Mouse (Mus musculus) lung, embryonic 14.5 days (tissue): ENCODE data around the gene Best2. TPM values are rescaled to one million over a fixed set of nuclear protein-coding genes. Genes with fewer than 3 reads are reported as not detected.

Source experiments
- ATAC-seq: fragments of 200-750 bp; cut with Nextera tagmentation; 2 replicates; pipeline ENCODE4 v1.8.0; 2017; ENCODE audit warnings: mild to moderate bottlenecking, moderate TSS enrichment, moderate library complexity; ENCODE audit not compliant: insufficient read depth
- DNase-seq: peaks from one replicate; pipeline ENCODE4 v3.0.0-alpha.2; 2015
- H3K27ac ChIP-seq: fragments of 300-500 bp; sonication (generic); 2 replicates; pipeline ENCODE4 v1.5.1; 2014; ENCODE audit warnings: low read depth, mild to moderate bottlenecking, moderate library complexity
- H3K27me3 ChIP-seq: fragments of 300-500 bp; sonication (generic); 2 replicates; pipeline ENCODE4 v1.6.1; 2014; ENCODE audit warnings: low read length, control low read depth; ENCODE audit not compliant: insufficient read depth
- H3K36me3 ChIP-seq: fragments of 300-500 bp; sonication (generic); 2 replicates; pipeline ENCODE4 v1.6.1; 2014; ENCODE audit warnings: control low read depth; ENCODE audit not compliant: insufficient read depth
- H3K4me1 ChIP-seq: fragments of 300-500 bp; sonication (generic); 2 replicates; pipeline ENCODE4 v1.6.1; 2014; ENCODE audit warnings: antibody characterized with exemption, control low read depth; ENCODE audit not compliant: insufficient read depth
- H3K4me2 ChIP-seq: fragments of 300-500 bp; sonication (generic); 2 replicates; pipeline ENCODE4 v1.6.1; 2014; ENCODE audit warnings: mild to moderate bottlenecking
- H3K4me3 ChIP-seq: fragments of 300-500 bp; sonication (generic); 2 replicates; pipeline ENCODE4 v1.5.1; 2014; ENCODE audit warnings: low read depth, low read length
- H3K9ac ChIP-seq: fragments of 300-500 bp; sonication (generic); 2 replicates; pipeline ENCODE4 v1.6.1; 2014
- H3K9me3 ChIP-seq: fragments of 300-500 bp; sonication (generic); 2 replicates; pipeline ENCODE4 v1.6.1; 2016; ENCODE audit warnings: low read depth, low read length, control low read depth
- CTCF ChIP-seq: IDR thresholded peaks from 2 replicates; pipeline ENCODE4 v1.5.1; 2016; ENCODE audit warnings: antibody characterized with exemption, low read depth
- WGBS: fragments of 180-500 bp; shearing (Covaris S2); extraction: QIAGEN DNeasy Blood & Tissue Kit; methylation state at CpG from one replicate; pipeline ENCODE4 v1.1.7; 2014; 5-methylcytosine and 5-hydroxymethylcytosine counted together
- polyA plus RNA-seq: library from polyadenylated mRNA; unstranded; fragments of >200 nt; fragmentation: Nextera tagmentation; extraction: Ambion mirVana; gene quantifications from 2 replicates; pipeline ENCODE4 v1.2.1, GENCODE M21; 2014

Gene Best2
- polyA plus RNA-seq, 1 experiment from 2014 or later, result not detected

- Histone ChIP-seq H3K4me1 (peaks cover 20% of the 10 kb centered on the region), H3K4me3 (no peak overlapping the region), H3K9me3 (no peaks in the 10 kb centered on the region), H3K27ac (no peak overlapping the region), H3K9ac (no peak overlapping the region), H3K27me3 (no peaks in the 10 kb centered on the region), H3K4me2 (no peak overlapping the region), H3K36me3 (peaks cover 48% of the 10 kb centered on the region)
- DNase-seq (no peak), ATAC-seq (no peak)
- 78% methylated on average over 4 of the region's 4 CpGs for WGBS
- TF ChIP-seq CTCF, result no peak
Observed at GRCm38 (mm10) chr8:85032622-85033311, 18.4 kb upstream of the Best2 start.

GRCm38 (mm10) chr8:85029271-85029670 is 14.9 kb upstream of the Best2 start:
- ATAC-seq (no peak), DNase-seq (no peak)
- Histone ChIP-seq H3K27me3 (no peaks in the 10 kb centered on the region), H3K4me2 (peak overlapping the region; percentile 70; the same call in 1 of the 2 replicates), H3K4me1 (peaks cover 18% of the 10 kb centered on the region), H3K27ac (no peak overlapping the region), H3K36me3 (peaks cover 48% of the 10 kb centered on the region), H3K9ac (no peak overlapping the region), H3K4me3 (peak overlapping the region; percentile 100; the same call in 1 of the 2 replicates), H3K9me3 (no peaks in the 10 kb centered on the region)
- no peak for TF ChIP-seq CTCF
- 78% methylated on average over 14 of the region's 14 CpGs for WGBS

- DNase-seq, result no peak
- WGBS, result 15% methylated on average over 2 of the region's 2 CpGs
- H3K4me3 ChIP-seq, result peak overlapping the region; percentile 100
- peak overlapping the region; percentile 70 for H3K4me2 ChIP-seq
- peak overlapping the region; percentile 99 for H3K9ac ChIP-seq
- ATAC-seq, result no peak
- peaks cover 19% of the 10 kb centered on the region for H3K4me1 ChIP-seq
- no peaks in the 10 kb centered on the region for H3K27me3 ChIP-seq
- H3K27ac ChIP-seq, result no peak overlapping the region
- no peaks in the 10 kb centered on the region for H3K9me3 ChIP-seq
- peaks cover 49% of the 10 kb centered on the region for H3K36me3 ChIP-seq
- TF ChIP-seq CTCF, result no peak
Observed at GRCm38 (mm10) chr8:85027922-85028321, 13.6 kb upstream of the Best2 start.

- peak; percentile 39 for DNase-seq
Observed at GRCm38 (mm10) chr8:85027516-85027855, 13.2 kb upstream of the Best2 start.

GRCm38 (mm10) chr8:85026670-85027515 is 12.6 kb upstream of the Best2 start, which contains the start of gene Trir:
TSS of gene Trir (plus strand) at chr8:85026823.
- Histone ChIP-seq H3K27ac (peak within 1 kb of the TSS; percentile 91), H3K27me3 (no peaks in the 10 kb centered on the region), H3K9ac (peak within 1 kb of the TSS; percentile 99), H3K9me3 (no peaks in the 10 kb centered on the region), H3K4me2 (peak within 1 kb of the TSS; percentile 70), H3K4me3 (peak within 1 kb of the TSS; percentile 100), H3K4me1 (peaks cover 19% of the 10 kb centered on the region), H3K36me3 (peaks cover 49% of the 10 kb centered on the region)
- ATAC-seq (peak; percentile 79), DNase-seq (peak; percentile 99)
- no peak for TF ChIP-seq CTCF
- WGBS, result under 1% methylated on average over 70 of the region's 75 CpGs

More at GRCm38 (mm10) chr8:85027516-85027855, 13.2 kb upstream of the Best2 start:
- TF ChIP-seq CTCF, result no peak
- no peaks in the 10 kb centered on the region for H3K9me3 ChIP-seq
- ATAC-seq, result no peak
- peak overlapping the region; percentile 91 for H3K27ac ChIP-seq
- H3K36me3 ChIP-seq, result peaks cover 49% of the 10 kb centered on the region
- under 1% methylated on average over 13 of the region's 13 CpGs for WGBS
- no peaks in the 10 kb centered on the region for H3K27me3 ChIP-seq
- peak overlapping the region; percentile 99 for H3K9ac ChIP-seq
- H3K4me3 ChIP-seq, result peak overlapping the region; percentile 100
- peaks cover 19% of the 10 kb centered on the region for H3K4me1 ChIP-seq
- H3K4me2 ChIP-seq, result peak overlapping the region; percentile 70

GRCm38 (mm10) chr8:85025098-85025932 is 11.0 kb upstream of the Best2 start, which contains the start of gene Asna1:
TSS of gene Asna1 (minus strand) at chr8:85025281.
- H3K4me2 ChIP-seq, result peak within 1 kb of the TSS; percentile 70
- peak within 1 kb of the TSS; percentile 91 for H3K27ac ChIP-seq
- peak within 1 kb of the TSS; percentile 87 for H3K4me3 ChIP-seq
- peaks cover 19% of the 10 kb centered on the region for H3K4me1 ChIP-seq
- peaks cover 51% of the 10 kb centered on the region for H3K36me3 ChIP-seq
- ATAC-seq, result peak; percentile 91
- H3K9ac ChIP-seq, result peak within 1 kb of the TSS; percentile 71
- peak; percentile 94 for DNase-seq
- no peaks in the 10 kb centered on the region for H3K9me3 ChIP-seq
- H3K27me3 ChIP-seq, result no peaks in the 10 kb centered on the region
- TF ChIP-seq CTCF, result no peak
- WGBS, result 5% methylated on average over 30 of the region's 30 CpGs
